Mouse (Mus musculus) erythroblast, embryonic 14.5 days (primary cell): ENCODE results near the gene Acd.

Source experiments
- GATA1 ChIP-seq: IDR thresholded peaks from 2 replicates; pipeline ENCODE4 v1.6.1; 2012; ENCODE audit warnings: low read length, inconsistent platforms, mixed read lengths
- TAL1 ChIP-seq: IDR thresholded peaks from 3 replicates; pipeline ENCODE4 v1.6.1; 2012; ENCODE audit warnings: low read length, inconsistent platforms, mixed read lengths

DNA sequence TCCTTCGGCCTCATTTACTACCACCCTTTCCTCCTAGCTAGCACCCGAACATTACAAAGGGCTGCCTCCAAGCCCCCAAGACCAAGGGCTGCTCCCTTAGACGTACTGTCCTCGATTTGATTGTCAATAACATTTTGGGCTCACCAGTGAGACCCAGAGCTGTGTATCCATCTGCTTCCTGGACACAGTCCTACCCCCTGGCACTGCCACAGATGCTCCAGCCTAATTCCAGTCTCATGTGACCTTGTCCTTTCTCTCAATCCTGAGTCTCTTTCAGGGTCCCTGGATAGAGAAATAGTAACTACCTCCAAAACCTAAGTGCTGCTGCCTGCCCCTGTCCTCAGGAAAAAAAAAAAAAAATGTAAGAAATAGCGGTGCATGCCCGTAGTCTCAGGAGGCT is 4.1 kb upstream of the Acd start:
- TF ChIP-seq GATA1 (no peak), TAL1 (no peak)
